Mouse (Mus musculus) lung, postnatal 14 days (tissue): ENCODE measurements around the gene Olfr1037.
"Not testable (repeated sequence)": the region's sequence is repeated elsewhere in the genome, so short reads cannot be mapped to it uniquely, and the experiment has no call there.

Experiments
- DNase-seq: peaks from one replicate; pipeline ENCODE4 v3.0.0; 2021

Olfr1037 gene

DNA sequence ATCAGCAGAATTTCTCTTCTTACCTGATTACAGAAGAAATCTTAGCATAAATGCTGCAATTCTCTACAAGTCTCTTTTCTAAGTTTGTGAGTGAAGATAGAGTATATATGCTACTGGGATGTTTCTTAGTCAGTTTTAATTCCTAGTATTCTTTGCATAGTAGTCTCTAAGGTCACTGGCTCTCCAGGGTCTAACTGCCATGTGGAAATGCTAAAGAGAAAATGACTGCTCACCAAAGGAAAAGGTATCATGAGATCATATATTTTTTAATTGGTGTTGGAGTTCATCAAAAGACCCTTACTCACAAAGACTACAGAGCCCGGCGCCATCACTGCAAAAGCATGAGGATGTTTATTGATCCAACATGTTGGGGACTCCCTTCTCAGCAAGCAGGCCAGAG lies at the start of gene Olfr1037:
Gene Olfr1037, minus strand, starts transcription at position 101 of the 400 bp plus-strand sequence.
- no peak for DNase-seq

GRCm38 (mm10) chr2:86135828-86136227 lies 48.6 kb upstream of the Olfr1037 start, which contains the start of gene Olfr1039:
TSS of gene Olfr1039 (minus strand) at chr2:86135928.
- no peak for DNase-seq

DNA sequence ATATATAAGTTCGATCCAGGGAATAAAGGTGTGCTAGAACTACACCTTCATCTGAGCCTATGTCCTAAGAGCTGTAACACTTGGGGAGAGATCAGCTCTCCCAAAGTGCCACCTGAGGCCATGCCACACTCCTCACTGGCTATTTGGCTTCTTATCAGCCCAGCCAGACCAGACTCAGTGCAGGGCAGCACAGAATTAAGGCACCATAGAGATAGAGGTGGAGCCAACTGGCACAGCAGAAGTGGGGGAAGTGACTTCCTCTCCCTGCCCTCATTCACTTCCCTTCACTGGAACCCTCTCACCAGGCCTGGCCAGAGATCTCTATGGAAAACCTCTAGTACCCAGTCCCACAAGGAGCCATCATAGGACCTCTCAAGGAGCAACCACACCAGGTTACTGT lies 6.7 kb downstream of the Olfr1037 start:
- DNase-seq = not testable (repeated sequence)

DNA sequence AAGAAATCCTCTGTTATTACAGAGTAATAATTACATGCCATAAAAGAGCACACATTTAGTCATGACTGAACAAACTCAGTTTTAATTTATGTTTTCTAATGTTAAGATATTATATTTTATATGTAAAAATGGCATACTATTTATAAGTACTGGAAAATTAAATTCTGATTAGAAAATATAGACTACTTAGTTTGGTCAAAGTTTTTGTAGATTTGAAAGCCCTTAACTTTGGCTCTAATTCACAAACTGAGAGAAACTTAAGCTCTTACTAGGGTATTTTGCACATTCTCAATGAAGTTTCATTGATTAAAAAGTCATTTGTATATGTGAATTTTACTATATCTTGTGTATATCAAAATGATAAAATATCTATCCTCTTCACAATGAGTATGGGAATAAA lies 13.5 kb downstream of the Olfr1037 start, which contains the start of gene Olfr1036:
Gene Olfr1036, plus strand, starts transcription at position 301 of the 400 bp plus-strand sequence.
- DNase-seq = not testable (repeated sequence)

GRCm38 (mm10) chr2:86070189-86070588 lies 17.0 kb downstream of the Olfr1037 start:
- DNase-seq = no peak

- not testable (repeated sequence) for DNase-seq
Observed at GRCm38 (mm10) chr2:86063766-86064165, 23.4 kb downstream of the Olfr1037 start.

- DNase-seq = not testable (repeated sequence)
Observed at GRCm38 (mm10) chr2:86050777-86051176, 36.4 kb downstream of the Olfr1037 start.

DNA sequence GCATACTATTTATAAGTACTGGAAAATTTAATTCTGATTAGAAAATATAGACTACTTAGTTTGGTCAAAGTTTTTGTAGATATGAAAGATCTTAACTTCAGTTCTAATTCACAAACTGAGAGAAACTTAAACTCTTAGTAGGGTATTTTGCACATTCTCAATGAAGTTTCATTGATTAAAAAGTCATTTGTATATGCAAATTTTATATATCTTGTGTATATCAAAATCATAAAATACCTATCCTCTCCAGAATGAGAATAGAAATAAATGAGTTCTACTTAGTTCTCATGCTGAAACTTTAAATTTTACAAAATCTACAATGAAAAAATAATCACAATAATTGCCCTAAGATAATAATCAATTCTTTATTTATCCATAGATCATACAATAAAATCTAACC lies 41.6 kb downstream of the Olfr1037 start, which contains the start of gene Olfr1034:
Gene Olfr1034, plus strand, starts transcription at position 301 of the 400 bp plus-strand sequence.
- no peak for DNase-seq
